Mouse (Mus musculus) spleen, adult 2 months (tissue): ENCODE measurements around the gene Ccdc146.

Source experiments
- CTCF ChIP-seq: fragments of 200-500 bp; IDR thresholded peaks from 2 replicates; pipeline ENCODE4 v1.5.1; 2011; ENCODE audit warnings: mild to moderate bottlenecking, inconsistent platforms; ENCODE audit not compliant: insufficient read depth, insufficient read length, insufficient replicate concordance; ENCODE audit errors: extremely low read depth
- POLR2A ChIP-seq: fragments of 200-500 bp; IDR thresholded peaks from 2 replicates; pipeline ENCODE4 v1.6.1; 2011; ENCODE audit warnings: low read depth, low read length, inconsistent platforms

- TF ChIP-seq CTCF = no peak
- TF ChIP-seq POLR2A = no peak
Observed at GRCm38 (mm10) chr5:21248834-21249233, 175.6 kb downstream of the Ccdc146 start.
